Mouse (Mus musculus): ENCODE results near the gene Gsdma2.
"Not testable (repeated sequence)": the region's sequence is repeated elsewhere in the genome, so short reads cannot be mapped to it uniquely, and the experiment has no call there.

GRCm38 (mm10) chr11:98680595-98680994, 34.0 kb downstream of the Gsdma2 start:
- not testable (repeated sequence) for TF ChIP-seq ZC3H11A (IDR thresholded peaks at IDR 0.05; ENCODE audit: borderline replicate concordance, low read depth, low read length); CHD2 (IDR thresholded peaks at IDR 0.05; ENCODE audit: low read depth, low read length)
